Mouse (Mus musculus): ENCODE data around the gene Atf2. TPM values are rescaled to one million over a fixed set of nuclear protein-coding genes. Genes with fewer than 3 reads are reported as not detected.

The Atf2 gene
- polyA plus RNA-seq, 2 experiments, result 8.2 to 13.0 TPM

DNA sequence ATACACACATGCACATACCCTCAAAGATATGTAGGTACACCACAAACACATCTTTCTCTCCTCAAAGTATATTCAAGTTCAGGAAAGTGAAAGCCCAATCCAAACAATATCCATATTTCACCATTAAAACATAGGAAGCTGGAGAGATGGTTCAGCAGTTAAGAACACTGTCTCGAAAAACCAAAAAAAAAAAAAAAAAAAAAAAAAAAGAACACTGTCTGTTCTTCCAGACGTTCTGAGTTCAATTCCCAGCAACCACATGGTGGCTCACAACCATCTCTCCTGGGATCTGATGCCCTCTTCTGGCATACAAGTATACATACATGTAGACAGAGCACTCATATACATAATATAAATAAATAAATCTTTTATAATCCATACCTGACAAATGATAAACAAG lies 6.4 kb downstream of the Atf2 start:
- WGBS (ENCODE audit: insufficient replicate concordance), result 48% methylated on average over 2 of the region's 2 CpGs
- no peaks in the 10 kb centered on the region for H3K9me3 ChIP-seq (ENCODE audit: control insufficient read depth, low read length)
- ATAC-seq (ENCODE audit: insufficient read depth), result no peak

GRCm38 (mm10) chr2:73877891-73878290 lies 14.5 kb downstream of the Atf2 start:
- 76% methylated on average over 2 of the region's 2 CpGs for WGBS (ENCODE audit: insufficient replicate concordance)
- H3K27ac ChIP-seq, result no peak overlapping the region
- ATAC-seq (ENCODE audit: insufficient read depth), result no peak

More for the DNA sequence above, 6.4 kb downstream of the Atf2 start:
- no peaks in the 10 kb centered on the region for H3K27me3 ChIP-seq (ENCODE audit: control insufficient read depth, insufficient read depth, low read length)
- no peak overlapping the region for H3K9ac ChIP-seq (replicated peaks)
- H3K4me1 ChIP-seq (replicated peaks; ENCODE audit: control insufficient read depth in 2 of 2, insufficient read depth in 2 of 2, low read length in 1 of 2), result peaks cover under 1 to 5% of the 10 kb centered on the region in 2 experiments; a peak in 3 of 4 replicates
- no peak overlapping the region for H3K27ac ChIP-seq
- DNase-seq (ENCODE audit: low read depth in 3 of 3, low spot score in 3 of 3), result no peak
- H3K36me3 ChIP-seq (replicated peaks; ENCODE audit: control insufficient read depth, insufficient read depth, low read depth), result no peaks in the 10 kb centered on the region
- no peak overlapping the region for H3K4me3 ChIP-seq (ENCODE audit: insufficient read depth in 1 of 2, low read depth in 2 of 2, low read length in 2 of 2)
- no peak for TF ChIP-seq EP300 (IDR thresholded peaks at IDR 0.05; ENCODE audit: low read depth)
- peak; percentile 10; the same call in 1 of the 2 replicates for TF ChIP-seq CTCF (IDR thresholded peaks at IDR 0.05; ENCODE audit: low read depth)
- no peak overlapping the region for H3K4me2 ChIP-seq (ENCODE audit: low read depth)

GRCm38 (mm10) chr2:73867764-73868487 lies 24.5 kb downstream of the Atf2 start:
- peak in 1 of 3 experiments; percentile 11 for DNase-seq (ENCODE audit: low read depth in 3 of 3, low spot score in 3 of 3)
- 74% methylated on average over 16 of the region's 16 CpGs for WGBS (ENCODE audit: insufficient replicate concordance)
- Histone ChIP-seq H3K4me3 (ENCODE audit: insufficient read depth in 1 of 2, low read depth in 2 of 2, low read length in 2 of 2) (no peak overlapping the region), H3K4me2 (ENCODE audit: low read depth) (no peak overlapping the region), H3K9ac (replicated peaks) (no peak overlapping the region), H3K27me3 (ENCODE audit: control insufficient read depth, insufficient read depth, low read length) (no peaks in the 10 kb centered on the region), H3K9me3 (ENCODE audit: control insufficient read depth, low read length) (no peaks in the 10 kb centered on the region), H3K27ac (no peak overlapping the region), H3K4me1 (replicated peaks; ENCODE audit: control insufficient read depth in 2 of 2, insufficient read depth in 2 of 2, low read length in 1 of 2) (no peaks in the 10 kb centered on the region), H3K36me3 (replicated peaks; ENCODE audit: control insufficient read depth, insufficient read depth, low read depth) (peaks cover 2% of the 10 kb centered on the region)
- TF ChIP-seq EP300 (IDR thresholded peaks at IDR 0.05; ENCODE audit: low read depth) (no peak), CTCF (IDR thresholded peaks at IDR 0.05; ENCODE audit: low read depth) (peak; percentile 81)
- no peak; the same call in 1 of the 2 replicates for ATAC-seq (ENCODE audit: insufficient read depth)

More at GRCm38 (mm10) chr2:73877891-73878290, 14.5 kb downstream of the Atf2 start:
- no peak for DNase-seq (ENCODE audit: low read depth in 3 of 3, low spot score in 3 of 3)
- Histone ChIP-seq H3K9me3 (ENCODE audit: control insufficient read depth, low read length) (no peaks in the 10 kb centered on the region), H3K4me2 (ENCODE audit: low read depth) (no peak overlapping the region), H3K4me3 (ENCODE audit: insufficient read depth in 1 of 2, low read depth in 2 of 2, low read length in 2 of 2) (no peak overlapping the region), H3K9ac (replicated peaks) (no peak overlapping the region), H3K27me3 (ENCODE audit: control insufficient read depth, insufficient read depth, low read length) (no peaks in the 10 kb centered on the region), H3K4me1 (replicated peaks; ENCODE audit: control insufficient read depth in 2 of 2, insufficient read depth in 2 of 2, low read length in 1 of 2) (peaks cover 3 to 5% of the 10 kb centered on the region in 2 experiments; a peak in 2 of 4 replicates), H3K36me3 (replicated peaks; ENCODE audit: control insufficient read depth, insufficient read depth, low read depth) (no peaks in the 10 kb centered on the region; the same call in 1 of the 2 replicates)
- TF ChIP-seq EP300 (IDR thresholded peaks at IDR 0.05; ENCODE audit: low read depth) (no peak), CTCF (IDR thresholded peaks at IDR 0.05; ENCODE audit: low read depth) (no peak)

DNA sequence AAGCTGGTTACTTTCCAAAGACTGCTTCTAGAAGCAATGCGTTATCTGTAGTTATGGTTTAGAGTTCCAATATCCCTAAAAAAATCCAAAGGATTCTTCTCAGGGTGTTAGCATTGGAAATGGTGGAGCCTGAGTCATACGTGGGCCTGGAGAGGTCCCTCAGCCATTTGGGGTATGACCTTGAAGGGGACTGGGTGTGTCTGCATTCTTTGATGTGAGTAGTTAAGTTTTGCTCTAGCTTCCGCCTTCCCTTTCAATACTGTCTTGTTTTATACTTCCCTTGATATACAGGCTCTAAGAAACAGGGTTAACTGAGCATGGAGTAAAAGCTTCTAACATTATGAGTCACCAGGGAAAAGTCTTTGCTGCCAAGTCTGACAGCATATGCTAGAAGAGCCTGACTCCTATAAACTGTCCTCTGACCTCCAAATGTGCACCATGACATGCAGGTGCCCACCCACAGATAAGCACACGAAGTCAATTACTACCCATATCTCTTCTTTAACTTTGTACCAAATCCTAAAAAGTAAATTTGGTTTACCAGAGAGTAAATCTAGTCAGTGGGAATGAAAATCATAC lies 32.3 kb downstream of the Atf2 start:
- H3K36me3 ChIP-seq (replicated peaks; ENCODE audit: control insufficient read depth, insufficient read depth, low read depth), result no peaks in the 10 kb centered on the region
- H3K4me2 ChIP-seq (ENCODE audit: low read depth), result no peak overlapping the region
- WGBS (ENCODE audit: insufficient replicate concordance), result 58% methylated on average over 4 of the region's 4 CpGs
- no peaks in the 10 kb centered on the region for H3K9me3 ChIP-seq (ENCODE audit: control insufficient read depth, low read length)
- no peak overlapping the region for H3K4me3 ChIP-seq (ENCODE audit: insufficient read depth in 1 of 2, low read depth in 2 of 2, low read length in 2 of 2)
- DNase-seq (ENCODE audit: low read depth in 3 of 3, low spot score in 3 of 3) (no peak), ATAC-seq (ENCODE audit: insufficient read depth) (0 out of 2 replicates have a peak, but pooled peaks have one; percentile 33)
- H3K27me3 ChIP-seq (ENCODE audit: control insufficient read depth, insufficient read depth, low read length), result no peaks in the 10 kb centered on the region
- no peak overlapping the region for H3K27ac ChIP-seq
- H3K9ac ChIP-seq (replicated peaks), result no peak overlapping the region
- no peak for TF ChIP-seq EP300 (IDR thresholded peaks at IDR 0.05; ENCODE audit: low read depth)
- TF ChIP-seq CTCF (IDR thresholded peaks at IDR 0.05; ENCODE audit: low read depth), result no peak
- peaks cover 0 to 5% of the 10 kb centered on the region in 2 experiments; a peak in 3 of 4 replicates for H3K4me1 ChIP-seq (replicated peaks; ENCODE audit: control insufficient read depth in 2 of 2, insufficient read depth in 2 of 2, low read length in 1 of 2)

DNA sequence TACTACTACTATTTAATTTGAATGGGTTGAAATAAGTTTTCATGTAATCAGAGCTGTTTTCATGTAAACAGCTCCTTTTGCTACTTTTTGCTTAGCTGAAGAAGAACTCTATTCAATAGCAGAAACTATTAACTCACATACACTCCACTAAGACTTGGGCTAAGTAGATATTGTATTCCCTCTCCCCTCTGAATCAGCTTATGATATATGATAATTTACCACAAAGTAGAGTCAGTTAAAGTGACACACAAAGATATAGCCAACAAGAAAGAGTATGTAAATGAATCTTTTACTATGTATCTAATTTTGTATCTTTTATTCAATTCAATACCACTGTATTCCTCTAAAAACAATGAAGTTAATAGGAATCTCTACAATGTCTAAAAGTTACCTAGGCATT lies 35.1 kb downstream of the Atf2 start:
- ATAC-seq (ENCODE audit: insufficient read depth) (no peak), DNase-seq (ENCODE audit: low read depth in 3 of 3, low spot score in 3 of 3) (no peak)
- Histone ChIP-seq H3K4me3 (ENCODE audit: insufficient read depth in 1 of 2, low read depth in 2 of 2, low read length in 2 of 2) (no peak overlapping the region), H3K4me1 (replicated peaks; ENCODE audit: control insufficient read depth in 2 of 2, insufficient read depth in 2 of 2, low read length in 1 of 2) (peaks cover 0 to 5% of the 10 kb centered on the region in 2 experiments; a peak in 3 of 4 replicates), H3K9ac (replicated peaks) (no peak overlapping the region), H3K4me2 (ENCODE audit: low read depth) (no peak overlapping the region), H3K27me3 (ENCODE audit: control insufficient read depth, insufficient read depth, low read length) (no peaks in the 10 kb centered on the region), H3K36me3 (replicated peaks; ENCODE audit: control insufficient read depth, insufficient read depth, low read depth) (no peaks in the 10 kb centered on the region), H3K9me3 (ENCODE audit: control insufficient read depth, low read length) (no peaks in the 10 kb centered on the region), H3K27ac (no peak overlapping the region)
- TF ChIP-seq CTCF (IDR thresholded peaks at IDR 0.05; ENCODE audit: low read depth), result no peak
